Mouse (Mus musculus) CD4-positive helper T cell, adult 2 months (primary cell): ENCODE results near the gene Tctex1d4.

ENCODE experiments used
- DNase-seq: peaks from one replicate; pipeline ENCODE4 v3.0.0-alpha.2; 2012; ENCODE audit warnings: low read depth, missing footprints, low spot score

Tctex1d4 gene

GRCm38 (mm10) chr4:117138295-117139216 is 12.0 kb downstream of the Tctex1d4 start:
- peak; percentile 31 for DNase-seq

DNA sequence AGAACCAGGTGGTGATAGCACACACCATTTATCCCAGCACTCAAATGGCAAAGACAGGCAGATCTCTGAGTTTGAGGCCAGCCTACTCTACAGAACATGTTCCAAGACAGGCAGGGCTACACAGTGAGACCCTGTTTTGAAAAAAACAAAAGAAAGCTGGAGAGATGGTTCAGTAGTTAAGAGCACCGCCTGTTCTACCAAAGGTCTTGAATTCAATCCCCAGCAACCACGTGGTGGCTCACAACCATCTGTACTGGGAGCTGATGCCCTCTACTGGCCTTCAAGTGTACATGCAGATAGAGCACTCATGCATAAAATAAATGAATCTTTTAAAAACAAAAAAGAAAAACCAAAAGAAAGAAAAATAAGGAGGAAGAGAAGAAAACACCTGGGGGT is 12.6 kb downstream of the Tctex1d4 start:
- peak; percentile 79 for DNase-seq

DNA sequence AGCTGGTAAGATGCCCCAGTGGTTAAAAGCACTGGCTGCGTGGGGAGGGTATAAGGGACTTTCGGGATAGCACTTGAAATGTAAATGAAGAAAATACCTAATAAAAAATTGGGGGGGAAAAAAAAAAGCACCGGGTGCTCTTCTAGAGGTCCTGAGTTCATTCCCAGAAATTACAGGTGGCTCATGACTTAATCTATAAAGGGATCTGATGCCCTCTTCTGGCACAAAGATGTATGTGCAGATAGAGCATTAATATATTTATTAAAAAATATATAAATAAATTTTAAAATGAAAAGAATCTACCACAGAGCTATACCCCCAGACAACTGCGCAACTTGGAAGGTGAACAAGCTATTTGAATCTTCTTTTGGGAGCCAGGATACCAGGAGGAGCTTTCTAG is 14.0 kb downstream of the Tctex1d4 start:
- DNase-seq: peak; percentile 39

DNA sequence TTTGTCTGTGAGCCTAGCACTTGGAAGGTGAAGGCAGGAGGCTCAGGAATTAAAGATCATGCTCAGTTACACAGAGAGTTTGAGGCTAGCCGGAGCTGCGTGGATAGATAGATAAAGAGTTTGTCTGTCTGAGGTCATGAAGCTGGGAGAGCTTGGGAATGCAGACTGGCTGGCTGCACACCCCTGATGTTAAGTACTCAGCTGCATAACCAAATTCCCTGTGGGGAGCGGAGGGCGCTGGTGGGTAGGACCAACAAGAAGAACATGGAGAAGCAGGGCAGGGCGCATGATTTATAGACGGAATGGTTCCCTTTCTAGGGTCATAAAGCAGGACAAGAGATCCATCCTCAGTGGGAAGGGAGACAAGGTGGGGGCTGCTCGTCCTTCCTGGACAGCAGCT is 16.4 kb downstream of the Tctex1d4 start:
- no peak for DNase-seq

- DNase-seq: no peak
These were observed 18.7 kb downstream of the Tctex1d4 start for GRCm38 (mm10) chr4:117145248-117145647.

- peak; percentile 88 for DNase-seq
These were observed 19.6 kb downstream of the Tctex1d4 start for GRCm38 (mm10) chr4:117146176-117146575.

GRCm38 (mm10) chr4:117148047-117148713 is 21.6 kb downstream of the Tctex1d4 start:
- no peak for DNase-seq

DNA sequence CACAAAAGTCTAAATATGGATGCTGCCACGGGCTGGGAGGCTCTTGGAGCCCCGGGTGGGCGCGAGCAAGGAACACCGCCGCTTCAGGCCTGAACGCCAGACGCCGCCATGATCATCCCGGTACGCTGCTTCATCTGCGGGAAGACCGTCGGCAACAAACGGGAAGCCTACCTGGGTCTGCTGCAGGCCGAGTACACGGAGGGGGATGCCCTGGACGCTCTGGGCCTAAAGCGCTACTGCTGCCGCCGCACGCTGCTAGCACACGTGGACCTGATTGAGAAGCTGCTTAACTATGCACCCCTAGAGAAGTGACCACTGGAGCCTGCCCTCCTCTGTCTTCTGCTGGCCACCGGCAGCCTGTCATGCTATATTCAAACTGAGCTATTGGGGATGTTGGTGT is 22.2 kb downstream of the Tctex1d4 start:
- DNase-seq: no peak

- DNase-seq: no peak
These were observed 23.0 kb downstream of the Tctex1d4 start for GRCm38 (mm10) chr4:117149291-117150211.

GRCm38 (mm10) chr4:117150212-117150733 is 23.7 kb downstream of the Tctex1d4 start:
- no peak for DNase-seq

DNA sequence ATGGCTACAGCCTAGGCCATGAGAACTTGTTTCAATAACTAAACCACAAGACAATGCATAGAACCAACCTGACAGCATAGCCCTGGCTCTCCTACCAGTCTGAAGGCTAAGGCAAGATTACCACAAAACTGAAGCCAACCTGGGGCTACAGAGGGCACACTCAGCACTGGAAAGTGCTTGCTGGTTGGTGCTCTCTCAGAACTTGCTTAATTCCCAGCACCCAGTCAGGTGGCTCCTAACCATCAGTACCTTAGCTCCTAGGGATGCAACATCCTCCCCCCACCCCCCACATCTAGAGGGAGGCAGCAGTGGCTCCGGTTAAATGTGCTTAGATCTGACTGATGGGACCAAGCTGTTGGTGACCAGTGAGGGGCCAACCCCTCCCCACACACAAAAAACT is 24.8 kb downstream of the Tctex1d4 start:
- DNase-seq: no peak

- no peak for DNase-seq
These were observed 26.1 kb downstream of the Tctex1d4 start for GRCm38 (mm10) chr4:117152714-117153113.

DNA sequence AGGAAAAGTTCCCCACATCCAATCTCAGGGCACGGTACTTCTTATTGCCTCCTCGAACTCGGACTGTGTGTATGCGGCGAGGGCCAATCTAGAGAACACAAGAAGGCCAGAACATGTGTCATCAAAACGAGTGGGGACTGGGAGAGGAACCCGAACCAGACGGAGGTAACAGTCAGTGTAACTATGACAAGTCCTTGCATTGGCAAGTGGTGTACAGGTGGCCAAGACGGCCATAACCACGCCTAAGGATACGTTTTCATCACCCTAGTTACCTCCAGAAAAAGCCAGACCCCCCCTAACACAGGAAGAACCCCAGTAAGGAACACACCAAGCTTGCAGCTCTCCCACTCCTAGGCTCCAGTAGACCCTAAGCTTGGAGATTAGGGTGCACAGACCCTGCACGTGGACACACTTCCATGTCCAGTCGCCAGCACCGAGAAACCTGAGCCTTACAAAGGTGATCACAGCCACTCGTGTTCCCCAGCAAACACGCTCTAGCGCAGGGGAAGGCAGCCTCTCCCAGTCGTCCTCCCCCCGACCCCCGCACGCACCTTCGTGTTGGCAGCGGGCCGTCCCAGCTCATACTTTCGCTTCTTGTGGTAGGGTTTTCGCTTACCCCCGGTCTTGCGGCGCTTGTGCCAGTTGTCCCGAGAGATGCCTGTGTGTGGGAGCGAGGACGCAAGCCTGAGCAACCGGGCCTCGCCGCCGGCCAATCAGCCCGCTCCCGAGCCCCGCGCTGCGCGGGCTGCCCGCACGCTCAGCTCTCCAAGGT is 28.6 kb downstream of the Tctex1d4 start:
- DNase-seq: no peak

DNA sequence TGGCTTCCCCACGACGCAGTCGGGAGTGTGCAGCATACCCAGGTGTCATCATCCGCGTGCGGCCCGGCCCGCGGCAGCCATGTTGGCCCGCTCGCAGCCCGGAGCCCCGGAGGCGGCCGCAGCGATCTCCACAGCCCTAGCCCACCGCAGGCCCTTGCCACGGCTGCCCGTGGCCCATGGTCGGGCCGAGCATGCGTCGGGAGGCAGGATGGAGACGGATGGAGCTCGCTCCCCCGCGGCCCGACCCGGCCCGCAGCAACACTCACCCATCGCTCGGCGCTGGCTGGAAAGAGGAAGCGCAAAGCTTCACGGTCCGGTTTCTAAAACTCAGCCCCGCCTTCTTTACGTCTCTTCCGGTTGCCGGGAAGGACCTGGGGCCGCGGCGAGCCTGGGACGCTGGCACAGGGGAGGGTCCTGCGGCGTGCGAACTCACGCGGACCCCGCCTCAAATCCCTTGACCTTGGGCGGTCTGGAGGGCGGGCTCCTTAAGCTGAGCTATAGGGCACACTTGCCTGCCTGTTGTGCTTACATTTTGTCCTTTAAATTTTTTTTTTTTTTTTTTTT is 29.3 kb downstream of the Tctex1d4 start, which contains the start of gene Rps8:
TSS of gene Rps8 (minus strand) at position 452 of the 564 bp plus-strand sequence.
- DNase-seq: peak; percentile 90

DNA sequence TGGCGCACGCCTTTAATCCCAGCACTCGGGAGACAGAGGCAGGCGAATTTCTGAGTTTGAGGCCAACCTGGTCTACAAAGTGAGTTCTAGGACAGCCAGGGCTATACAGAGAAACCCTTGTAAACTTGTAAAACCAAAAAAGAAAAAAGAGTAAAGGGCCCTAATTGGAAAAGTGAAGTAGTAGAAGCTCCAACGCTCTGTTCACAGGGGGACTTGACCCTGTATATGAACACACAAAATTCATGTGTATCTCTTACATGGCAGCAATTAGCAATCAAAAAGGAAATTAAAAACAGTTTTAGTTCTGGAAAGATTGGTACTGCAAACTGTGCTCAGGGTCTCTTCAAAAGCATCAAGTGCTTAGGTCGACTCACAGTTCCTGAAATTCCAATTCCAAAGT is 29.8 kb downstream of the Tctex1d4 start:
- no peak for DNase-seq

DNA sequence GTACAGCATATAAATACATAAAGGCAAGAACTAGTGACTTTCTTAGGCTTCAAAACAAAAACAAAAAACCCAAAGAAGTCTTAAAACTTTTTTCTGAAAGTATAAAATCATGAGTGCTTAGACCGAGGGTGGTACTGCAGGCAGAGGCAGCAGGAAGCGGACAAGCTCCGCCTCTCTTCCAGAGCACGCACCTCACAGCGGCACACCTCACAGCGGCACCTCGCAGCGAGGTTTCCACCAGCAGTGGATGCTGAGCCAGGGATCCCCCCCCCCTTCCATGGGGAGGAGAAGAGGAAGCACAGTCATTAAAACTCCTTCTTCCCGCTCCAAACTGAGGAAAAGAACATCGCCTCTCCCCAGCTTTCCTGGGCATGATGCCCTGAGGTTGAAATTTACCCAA is 33.1 kb downstream of the Tctex1d4 start:
- no peak for DNase-seq

DNA sequence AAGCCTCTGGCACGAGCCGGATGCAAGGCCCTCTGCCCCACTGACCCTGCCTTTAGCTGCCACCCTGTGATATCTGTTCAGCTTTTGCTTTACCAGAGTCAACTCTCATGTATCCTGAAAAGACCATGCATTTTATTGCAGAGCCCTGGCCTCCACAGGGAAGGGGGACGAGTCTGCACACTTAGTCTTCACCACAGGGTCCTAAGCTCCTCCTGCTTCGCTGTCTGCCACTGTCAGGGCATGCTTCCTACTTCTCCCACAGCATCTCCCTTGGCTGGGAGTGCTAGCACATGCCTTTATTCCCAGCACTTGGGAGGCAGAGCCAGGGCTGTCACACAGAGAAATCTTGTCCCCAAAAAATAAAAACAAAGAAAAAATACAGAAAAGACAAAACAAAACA is 34.6 kb downstream of the Tctex1d4 start:
- no peak for DNase-seq

GRCm38 (mm10) chr4:117169936-117170335 is 43.3 kb downstream of the Tctex1d4 start:
- no peak for DNase-seq
